Mouse (Mus musculus): ENCODE measurements around the gene Ptprg. TPM values are rescaled to one million over a fixed set of nuclear protein-coding genes. Genes with fewer than 3 reads are reported as not detected.

Gene Ptprg
- polyA plus RNA-seq, 1 experiment: 12.1 TPM

DNA sequence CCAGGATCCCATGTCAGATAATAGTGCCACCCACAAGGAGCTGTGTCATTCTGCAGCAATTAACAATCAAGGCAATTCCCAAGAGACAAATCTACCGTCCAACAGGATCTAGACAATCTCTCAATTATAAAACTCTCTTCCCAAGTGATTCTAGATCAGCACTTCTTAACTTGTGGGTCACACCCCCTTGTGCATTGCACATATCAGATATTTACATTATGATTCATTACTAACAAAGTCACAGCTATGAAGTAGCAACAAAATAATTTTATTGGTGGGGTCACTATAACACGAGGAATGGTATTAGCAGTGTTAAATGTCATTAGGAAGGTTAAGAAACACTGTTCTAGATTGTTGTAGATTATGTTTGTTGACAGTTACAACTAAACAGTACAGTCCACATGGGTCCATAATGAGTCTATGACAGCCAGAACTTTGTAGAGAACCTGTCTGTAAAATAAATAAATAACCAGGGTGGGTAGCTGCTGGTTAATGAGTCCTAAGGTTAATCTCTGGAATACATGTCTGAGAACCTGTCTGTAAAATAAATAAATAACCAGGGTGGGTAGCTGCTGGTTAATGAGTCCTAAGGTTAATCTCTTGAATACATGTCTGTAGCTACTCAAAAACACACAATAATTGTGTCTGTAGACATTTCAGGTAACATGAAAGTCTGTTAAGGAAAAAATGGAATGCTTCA lies 520.2 kb downstream of the Ptprg start:
- TF ChIP-seq CTCF (IDR thresholded peaks at IDR 0.05; ENCODE audit: control insufficient read depth, insufficient read depth, insufficient replicate concordance, low read depth, low read length): no peak
- TF ChIP-seq POLR2A (IDR thresholded peaks at IDR 0.05; ENCODE audit: control insufficient read depth, low read depth, low read length): no peak
- Histone ChIP-seq H3K27me3 (ENCODE audit: control insufficient read depth, insufficient read depth, low read length) (no peaks in the 10 kb centered on the region), H3K36me3 (ENCODE audit: control insufficient read depth, insufficient read depth, low read length) (no peaks in the 10 kb centered on the region), H3K27ac (ENCODE audit: control insufficient read depth, insufficient read depth, low read depth, low read length) (no peak overlapping the region), H3K4me3 (ENCODE audit: control insufficient read depth, low read depth, low read length) (no peak overlapping the region), H3K4me1 (ENCODE audit: control insufficient read depth, insufficient read depth, low read length) (no peaks in the 10 kb centered on the region)

DNA sequence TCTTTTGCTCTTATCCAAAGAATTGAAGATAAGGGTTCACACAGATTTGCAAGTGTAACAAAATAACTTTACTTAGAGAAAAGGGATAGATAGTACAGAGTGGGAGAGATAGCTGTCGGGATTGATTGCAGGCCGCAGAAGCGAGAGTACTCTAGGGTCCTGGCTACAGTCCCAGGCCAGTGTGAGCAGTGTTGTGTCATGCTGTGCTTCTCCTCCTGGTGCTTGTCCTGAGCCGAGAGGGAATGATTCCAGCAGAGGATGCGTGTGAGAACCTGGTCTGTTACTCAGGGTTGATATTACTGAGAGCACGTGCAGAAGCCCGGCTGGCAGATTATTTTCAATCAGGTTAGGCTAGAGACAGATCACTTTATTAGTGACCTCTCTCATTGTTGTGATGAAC lies 523.9 kb downstream of the Ptprg start:
- no peaks in the 10 kb centered on the region for H3K27me3 ChIP-seq (ENCODE audit: control insufficient read depth, insufficient read depth, low read length)
- TF ChIP-seq CTCF (IDR thresholded peaks at IDR 0.05; ENCODE audit: control insufficient read depth, insufficient read depth, insufficient replicate concordance, low read depth, low read length) (no peak), POLR2A (IDR thresholded peaks at IDR 0.05; ENCODE audit: control insufficient read depth, low read depth, low read length) (no peak)
- H3K4me1 ChIP-seq (ENCODE audit: control insufficient read depth, insufficient read depth, low read length): no peaks in the 10 kb centered on the region
- H3K4me3 ChIP-seq (ENCODE audit: control insufficient read depth, low read depth, low read length): no peak overlapping the region
- no peak overlapping the region for H3K27ac ChIP-seq (ENCODE audit: control insufficient read depth, insufficient read depth, low read depth, low read length)
- no peaks in the 10 kb centered on the region for H3K36me3 ChIP-seq (ENCODE audit: control insufficient read depth, insufficient read depth, low read length)

DNA sequence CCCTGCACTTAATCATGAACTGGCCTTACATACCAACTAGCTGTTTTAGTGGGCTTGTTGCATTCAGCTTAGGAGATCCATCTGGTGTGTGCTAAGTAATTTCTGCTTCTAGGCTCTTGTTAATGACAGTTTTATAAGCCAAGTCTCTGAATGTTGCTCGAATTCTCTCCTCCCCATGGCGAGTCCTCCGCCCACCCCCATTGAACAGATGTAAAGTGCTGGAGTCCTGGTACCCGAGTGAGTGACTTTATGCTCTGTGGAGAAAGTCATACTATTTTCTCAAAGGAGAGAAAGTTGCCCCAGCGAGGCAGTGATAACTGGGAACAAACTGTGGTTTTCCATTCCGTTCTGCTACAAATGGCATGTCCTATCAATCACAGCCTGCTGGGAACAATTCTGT lies 525.9 kb downstream of the Ptprg start:
- H3K4me1 ChIP-seq (ENCODE audit: control insufficient read depth, insufficient read depth, low read length): no peaks in the 10 kb centered on the region
- no peak overlapping the region for H3K4me3 ChIP-seq (ENCODE audit: control insufficient read depth, low read depth, low read length)
- H3K27me3 ChIP-seq (ENCODE audit: control insufficient read depth, insufficient read depth, low read length): no peaks in the 10 kb centered on the region
- no peak overlapping the region for H3K27ac ChIP-seq (ENCODE audit: control insufficient read depth, insufficient read depth, low read depth, low read length)
- H3K36me3 ChIP-seq (ENCODE audit: control insufficient read depth, insufficient read depth, low read length): no peaks in the 10 kb centered on the region
- TF ChIP-seq CTCF (IDR thresholded peaks at IDR 0.05; ENCODE audit: control insufficient read depth, insufficient read depth, insufficient replicate concordance, low read depth, low read length): no peak
- no peak for TF ChIP-seq POLR2A (IDR thresholded peaks at IDR 0.05; ENCODE audit: control insufficient read depth, low read depth, low read length)

DNA sequence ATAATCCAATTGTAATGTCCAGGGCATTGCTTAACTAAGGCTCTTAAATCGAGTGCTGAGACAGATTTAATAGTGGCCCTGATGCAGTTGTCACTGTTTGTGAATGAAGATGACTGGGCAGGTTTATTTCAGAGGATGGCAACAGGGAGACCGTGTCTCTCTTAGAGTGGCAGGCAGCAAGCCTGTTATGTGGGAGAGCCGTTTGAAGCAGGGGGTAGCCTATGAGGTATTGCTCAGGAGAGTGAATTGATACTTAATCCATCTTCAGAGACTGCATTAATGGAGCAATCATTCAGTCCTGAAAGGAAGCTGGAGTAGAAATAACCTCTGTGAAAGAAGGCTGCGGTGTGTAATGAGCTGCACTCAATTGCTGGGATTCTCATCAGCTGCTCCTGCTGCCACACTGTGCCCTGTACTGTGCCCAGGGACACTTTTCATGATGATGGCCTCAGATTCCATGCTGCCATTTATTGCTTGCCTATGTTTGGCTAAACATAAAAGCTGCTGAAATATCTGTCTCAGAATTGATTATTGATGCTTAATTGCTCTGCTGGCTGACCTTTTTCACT lies 526.6 kb downstream of the Ptprg start:
- no peak for TF ChIP-seq POLR2A (IDR thresholded peaks at IDR 0.05; ENCODE audit: control insufficient read depth, low read depth, low read length)
- TF ChIP-seq CTCF (IDR thresholded peaks at IDR 0.05; ENCODE audit: control insufficient read depth, insufficient read depth, insufficient replicate concordance, low read depth, low read length): no peak
- H3K4me1 ChIP-seq (ENCODE audit: control insufficient read depth, insufficient read depth, low read length): no peaks in the 10 kb centered on the region
- no peaks in the 10 kb centered on the region for H3K36me3 ChIP-seq (ENCODE audit: control insufficient read depth, insufficient read depth, low read length)
- no peak overlapping the region for H3K27ac ChIP-seq (ENCODE audit: control insufficient read depth, insufficient read depth, low read depth, low read length)
- H3K27me3 ChIP-seq (ENCODE audit: control insufficient read depth, insufficient read depth, low read length): no peaks in the 10 kb centered on the region
- no peak overlapping the region for H3K4me3 ChIP-seq (ENCODE audit: control insufficient read depth, low read depth, low read length)

DNA sequence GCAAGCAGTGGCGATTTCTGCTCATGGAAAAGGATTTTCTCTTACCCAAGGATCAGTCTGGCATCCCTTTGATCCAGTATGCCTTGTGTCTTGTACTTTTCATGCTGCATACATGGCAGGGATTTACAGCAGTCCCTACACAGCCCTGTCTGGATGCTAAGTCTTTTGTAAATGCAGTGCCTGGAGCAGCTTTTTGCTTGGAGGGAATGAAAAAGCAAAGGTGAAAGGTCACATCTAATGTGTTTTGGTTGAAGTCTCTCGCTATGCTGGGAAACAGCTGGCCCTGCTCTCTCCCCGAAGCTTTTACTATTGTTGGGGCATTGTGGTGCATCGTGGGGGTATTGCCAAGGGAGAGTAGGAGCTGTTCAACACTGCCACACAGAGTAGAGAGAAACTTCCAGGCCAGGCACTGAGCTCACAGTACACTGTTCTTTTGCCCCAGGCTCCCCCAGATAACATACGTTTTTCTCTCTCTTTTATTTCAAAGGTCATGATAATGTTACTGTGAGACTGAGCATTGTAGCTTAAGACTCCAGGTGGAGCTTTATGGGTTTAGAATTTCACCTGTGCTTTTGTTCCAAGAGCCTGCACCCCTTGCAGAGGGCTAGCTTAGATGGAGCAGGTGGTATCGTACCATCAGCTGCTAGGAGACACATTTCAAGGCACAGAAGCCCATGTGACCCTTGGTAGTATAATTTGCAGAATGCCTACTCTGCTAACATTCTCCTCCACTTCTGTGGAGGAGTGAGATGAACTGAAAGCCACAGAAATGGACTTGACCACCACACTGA lies 529.0 kb downstream of the Ptprg start:
- Histone ChIP-seq H3K4me3 (ENCODE audit: control insufficient read depth, low read depth, low read length) (no peak overlapping the region), H3K4me1 (ENCODE audit: control insufficient read depth, insufficient read depth, low read length) (no peaks in the 10 kb centered on the region), H3K27ac (ENCODE audit: control insufficient read depth, insufficient read depth, low read depth, low read length) (no peak overlapping the region), H3K36me3 (ENCODE audit: control insufficient read depth, insufficient read depth, low read length) (no peaks in the 10 kb centered on the region), H3K27me3 (ENCODE audit: control insufficient read depth, insufficient read depth, low read length) (no peaks in the 10 kb centered on the region)
- TF ChIP-seq CTCF (IDR thresholded peaks at IDR 0.05; ENCODE audit: control insufficient read depth, insufficient read depth, insufficient replicate concordance, low read depth, low read length) (no peak), POLR2A (IDR thresholded peaks at IDR 0.05; ENCODE audit: control insufficient read depth, low read depth, low read length) (no peak)

DNA sequence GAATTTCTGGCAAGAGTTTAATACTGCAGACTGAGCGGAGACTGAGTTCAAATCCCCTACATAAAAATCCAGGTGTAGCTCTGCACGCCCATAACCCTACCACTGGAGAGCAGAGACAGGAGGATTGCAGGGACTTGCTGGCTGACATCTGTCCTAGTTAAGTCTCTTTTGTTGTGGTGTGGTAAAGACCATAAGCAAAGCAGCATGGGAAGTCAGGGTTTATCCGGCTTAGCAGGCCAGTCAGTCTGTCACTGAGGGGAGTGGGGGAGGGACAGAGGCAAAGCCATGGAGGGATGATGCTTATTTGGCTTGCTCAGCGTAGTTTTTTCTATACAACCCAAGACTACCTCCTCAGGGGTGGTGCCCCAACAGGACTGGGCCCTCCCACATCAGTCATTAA lies 530.7 kb downstream of the Ptprg start:
- Histone ChIP-seq H3K27ac (ENCODE audit: control insufficient read depth, insufficient read depth, low read depth, low read length) (no peak overlapping the region), H3K4me1 (ENCODE audit: control insufficient read depth, insufficient read depth, low read length) (no peaks in the 10 kb centered on the region), H3K36me3 (ENCODE audit: control insufficient read depth, insufficient read depth, low read length) (no peaks in the 10 kb centered on the region), H3K4me3 (ENCODE audit: control insufficient read depth, low read depth, low read length) (no peak overlapping the region), H3K27me3 (ENCODE audit: control insufficient read depth, insufficient read depth, low read length) (no peaks in the 10 kb centered on the region)
- TF ChIP-seq POLR2A (IDR thresholded peaks at IDR 0.05; ENCODE audit: control insufficient read depth, low read depth, low read length) (no peak), CTCF (IDR thresholded peaks at IDR 0.05; ENCODE audit: control insufficient read depth, insufficient read depth, insufficient replicate concordance, low read depth, low read length) (no peak)

DNA sequence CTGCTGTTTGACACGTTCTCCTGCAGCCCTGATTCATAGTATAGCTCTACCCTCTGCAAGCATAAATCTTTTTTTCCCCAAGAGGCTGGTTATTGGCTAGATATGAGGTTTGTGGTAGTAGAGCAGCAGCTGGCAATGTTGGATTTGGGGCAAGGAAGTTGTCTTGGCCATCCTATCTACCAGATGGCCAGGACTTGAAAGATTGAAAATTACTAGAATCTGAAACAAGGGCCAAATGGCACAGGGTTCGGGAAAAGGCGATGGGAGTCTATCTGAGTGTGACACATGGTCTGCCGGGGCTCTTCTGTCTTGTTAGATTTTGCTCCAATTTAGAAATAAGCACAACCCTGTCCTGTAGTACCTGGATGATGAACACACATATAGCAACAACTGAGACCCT lies 531.7 kb downstream of the Ptprg start:
- Histone ChIP-seq H3K27ac (ENCODE audit: control insufficient read depth, insufficient read depth, low read depth, low read length) (no peak overlapping the region), H3K27me3 (ENCODE audit: control insufficient read depth, insufficient read depth, low read length) (no peaks in the 10 kb centered on the region), H3K36me3 (ENCODE audit: control insufficient read depth, insufficient read depth, low read length) (no peaks in the 10 kb centered on the region), H3K4me1 (ENCODE audit: control insufficient read depth, insufficient read depth, low read length) (no peaks in the 10 kb centered on the region), H3K4me3 (ENCODE audit: control insufficient read depth, low read depth, low read length) (no peak overlapping the region)
- TF ChIP-seq CTCF (IDR thresholded peaks at IDR 0.05; ENCODE audit: control insufficient read depth, insufficient read depth, insufficient replicate concordance, low read depth, low read length): no peak
- no peak for TF ChIP-seq POLR2A (IDR thresholded peaks at IDR 0.05; ENCODE audit: control insufficient read depth, low read depth, low read length)
